Mouse (Mus musculus): ENCODE results near the gene Qpct. TPM values are rescaled to one million over a fixed set of nuclear protein-coding genes. Genes with fewer than 3 reads are reported as not detected.

The Qpct gene
- polyA plus RNA-seq, 1 experiment from 2014 or later, result 9.8 TPM

DNA sequence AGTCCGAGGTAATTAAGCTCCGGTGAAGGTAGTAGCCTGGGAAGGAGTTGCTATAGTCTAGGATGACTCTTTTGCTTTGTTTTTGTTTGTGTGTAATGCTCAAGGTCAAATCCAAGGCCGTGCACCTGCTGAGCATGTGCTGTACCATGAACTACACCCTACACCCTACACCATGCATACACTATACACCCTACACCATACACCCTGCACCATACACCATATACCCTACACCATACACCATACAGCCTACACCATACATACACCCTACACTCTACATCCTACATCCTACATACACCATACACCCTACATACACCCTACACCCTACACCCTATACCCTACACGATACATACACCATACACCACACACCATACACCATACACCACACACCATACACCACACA lies 18.9 kb upstream of the Qpct start:
- no peak overlapping the region for H3K4me3 ChIP-seq
- H3K4me1 ChIP-seq, result no peaks in the 10 kb centered on the region
- no peaks in the 10 kb centered on the region for H3K36me3 ChIP-seq
- H3K9ac ChIP-seq (replicated peaks), result no peak overlapping the region
- no peak for ATAC-seq (ENCODE audit: low FRiP score, low read depth)
- 86% methylated on average over 4 of the region's 4 CpGs for WGBS
- no peaks in the 10 kb centered on the region for H3K9me3 ChIP-seq
- H3K27ac ChIP-seq (replicated peaks), result no peak overlapping the region
- H3K27me3 ChIP-seq, result no peaks in the 10 kb centered on the region
- H3K4me2 ChIP-seq (replicated peaks), result no peak overlapping the region

DNA sequence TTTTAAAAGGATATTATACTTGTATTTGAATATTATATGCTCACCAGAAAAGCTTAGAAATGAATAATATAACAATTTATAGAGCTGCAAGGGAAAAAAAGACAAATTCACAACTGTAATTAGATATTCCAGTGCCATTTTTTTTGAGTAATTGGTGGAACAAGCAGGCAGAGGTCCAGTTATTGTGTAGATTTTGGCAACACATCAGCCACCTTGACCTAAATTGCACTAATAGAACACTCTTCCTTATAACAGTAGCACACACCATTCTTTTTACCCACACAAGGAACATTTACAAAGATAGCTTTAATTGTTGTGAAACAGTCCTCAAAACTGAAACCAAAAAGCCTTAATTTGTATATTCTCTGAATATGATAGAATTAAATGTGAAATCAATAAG lies 12.0 kb upstream of the Qpct start:
- Histone ChIP-seq H3K27ac (replicated peaks) (no peak overlapping the region), H3K9ac (replicated peaks) (no peak overlapping the region), H3K9me3 (no peaks in the 10 kb centered on the region), H3K4me1 (no peaks in the 10 kb centered on the region), H3K27me3 (no peaks in the 10 kb centered on the region), H3K4me2 (replicated peaks) (no peak overlapping the region), H3K4me3 (no peak overlapping the region), H3K36me3 (no peaks in the 10 kb centered on the region)
- ATAC-seq (ENCODE audit: low FRiP score, low read depth), result no peak

DNA sequence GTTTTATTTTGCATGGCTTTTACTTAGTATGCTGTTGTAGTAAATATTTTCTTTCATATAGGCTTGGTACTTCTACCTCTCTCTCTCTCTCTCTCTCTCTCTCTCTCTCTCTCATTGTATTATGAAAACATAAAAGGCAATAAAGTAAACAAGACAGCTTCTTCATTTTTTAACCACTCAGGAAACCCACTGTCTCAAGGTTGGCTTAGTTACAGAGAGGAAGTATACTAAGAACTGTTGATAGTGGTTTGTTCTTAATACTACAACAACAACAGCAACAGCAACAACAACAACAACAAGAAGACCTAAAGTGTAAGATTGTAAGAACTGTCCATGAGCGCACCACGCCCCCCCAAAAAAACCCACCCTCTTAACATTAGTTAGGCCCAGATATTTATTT lies 8.0 kb upstream of the Qpct start:
- H3K4me1 ChIP-seq, result no peaks in the 10 kb centered on the region
- ATAC-seq (ENCODE audit: low FRiP score, low read depth), result no peak
- no peak overlapping the region for H3K9ac ChIP-seq (replicated peaks)
- H3K9me3 ChIP-seq, result no peaks in the 10 kb centered on the region
- H3K4me2 ChIP-seq (replicated peaks), result no peak overlapping the region
- H3K27ac ChIP-seq (replicated peaks), result no peak overlapping the region
- no peaks in the 10 kb centered on the region for H3K36me3 ChIP-seq
- no peaks in the 10 kb centered on the region for H3K27me3 ChIP-seq
- 98% methylated on average over 2 of the region's 2 CpGs for WGBS
- no peak overlapping the region for H3K4me3 ChIP-seq

DNA sequence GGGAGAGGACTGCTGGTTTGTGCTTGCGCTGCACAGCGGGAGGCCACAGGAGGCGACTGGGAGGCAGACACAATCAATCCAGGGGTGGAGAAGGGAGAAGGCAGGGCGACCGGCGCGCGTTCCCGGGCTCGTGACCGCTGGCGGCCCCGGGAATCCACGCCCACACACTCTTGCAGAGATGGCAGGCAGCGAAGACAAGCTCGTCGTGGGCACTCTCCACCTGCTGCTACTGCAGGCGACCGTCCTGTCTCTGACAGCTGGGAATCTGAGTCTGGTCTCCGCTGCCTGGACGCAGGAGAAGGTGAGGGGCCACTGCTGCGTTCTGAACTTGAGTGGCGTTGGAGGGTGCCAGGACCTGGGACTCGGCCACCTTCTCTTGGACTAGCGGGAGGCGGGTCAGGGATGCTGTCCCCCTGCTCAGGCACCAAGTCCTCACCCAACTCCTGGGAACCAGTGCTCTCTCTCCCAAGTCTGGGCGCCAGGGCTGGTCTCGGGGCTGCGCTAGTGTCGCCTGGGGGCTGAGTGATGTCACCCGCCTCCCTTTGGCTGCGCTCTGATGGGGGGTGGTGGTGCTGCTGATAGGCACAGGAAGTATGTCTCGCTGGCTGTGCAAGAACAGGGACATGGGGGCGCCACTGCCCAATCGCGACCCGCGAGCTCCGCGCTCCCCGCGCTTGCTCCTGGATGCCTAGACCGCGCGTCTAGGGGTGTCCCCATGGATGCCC lies 544 bp downstream of the Qpct start:
- peak; percentile 94 for ATAC-seq (ENCODE audit: low FRiP score, low read depth)
- H3K9me3 ChIP-seq, result no peaks in the 10 kb centered on the region
- peak overlapping the region; percentile 63 for H3K4me3 ChIP-seq
- peak overlapping the region; percentile 63 for H3K9ac ChIP-seq (replicated peaks)
- H3K27me3 ChIP-seq, result peaks cover 10% of the 10 kb centered on the region
- H3K27ac ChIP-seq (replicated peaks), result peak overlapping the region; percentile 43; the same call in 1 of the 2 replicates
- peak overlapping the region; percentile 98 for H3K4me2 ChIP-seq (replicated peaks)
- under 1% methylated on average over 45 of the region's 45 CpGs for WGBS
- H3K4me1 ChIP-seq, result 0 out of 2 replicates have a peak, but pooled peaks cover 2% of the 10 kb centered on the region
- H3K36me3 ChIP-seq, result no peaks in the 10 kb centered on the region

DNA sequence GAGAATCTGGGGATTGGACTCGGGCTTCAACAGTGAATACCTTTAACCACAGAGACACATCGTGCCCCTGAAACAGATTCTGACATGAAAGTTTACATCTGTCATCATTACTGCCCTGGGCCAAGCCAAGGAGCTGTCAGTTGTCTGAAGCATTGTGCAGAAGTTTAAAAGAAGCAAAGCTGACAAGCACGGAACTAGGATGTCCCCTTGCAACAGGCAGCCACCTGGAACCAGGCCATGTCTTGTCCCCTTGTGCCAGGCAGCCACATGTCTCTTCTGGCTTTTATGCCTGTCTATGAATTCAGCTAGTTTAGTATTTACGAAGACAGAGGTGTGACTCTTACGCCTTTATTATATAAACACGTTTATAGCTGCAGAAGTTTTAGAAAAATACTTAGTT lies 6.6 kb downstream of the Qpct start:
- Histone ChIP-seq H3K4me3 (no peak overlapping the region), H3K27me3 (peaks cover 5% of the 10 kb centered on the region; the same call in 1 of the 2 replicates), H3K9ac (replicated peaks) (no peak overlapping the region), H3K4me2 (replicated peaks) (no peak overlapping the region), H3K4me1 (no peaks in the 10 kb centered on the region), H3K9me3 (no peaks in the 10 kb centered on the region), H3K27ac (replicated peaks) (no peak overlapping the region), H3K36me3 (no peaks in the 10 kb centered on the region)
- ATAC-seq (ENCODE audit: low FRiP score, low read depth), result no peak
- WGBS, result 81% methylated on average over 6 of the region's 6 CpGs

DNA sequence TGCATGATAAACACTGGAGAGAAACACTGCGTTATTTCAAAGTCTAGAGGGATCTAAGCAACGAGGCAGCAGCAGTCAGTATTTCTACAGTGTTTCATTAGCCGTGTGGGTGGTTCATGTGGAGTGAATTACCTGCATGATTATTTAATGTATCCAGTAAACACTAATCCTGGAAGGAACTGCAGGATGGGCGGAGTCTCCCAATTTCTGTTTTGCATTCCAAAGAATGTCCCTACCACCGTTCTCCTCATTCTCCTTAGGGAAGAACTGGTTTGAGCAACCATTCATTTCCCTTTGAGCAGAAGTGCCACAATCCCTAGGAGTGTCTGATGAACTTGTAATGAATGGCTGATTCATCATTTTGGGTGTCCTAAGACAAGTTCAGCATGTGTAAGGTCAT lies 8.5 kb downstream of the Qpct start:
- H3K4me1 ChIP-seq, result no peaks in the 10 kb centered on the region
- H3K4me3 ChIP-seq, result no peak overlapping the region
- no peak for ATAC-seq (ENCODE audit: low FRiP score, low read depth)
- H3K36me3 ChIP-seq, result no peaks in the 10 kb centered on the region
- H3K9me3 ChIP-seq, result no peaks in the 10 kb centered on the region
- no peak overlapping the region for H3K4me2 ChIP-seq (replicated peaks)
- WGBS, result 78% methylated on average over 5 of the region's 5 CpGs
- no peak overlapping the region for H3K27ac ChIP-seq (replicated peaks)
- H3K9ac ChIP-seq (replicated peaks), result no peak overlapping the region
- H3K27me3 ChIP-seq, result no peaks in the 10 kb centered on the region

DNA sequence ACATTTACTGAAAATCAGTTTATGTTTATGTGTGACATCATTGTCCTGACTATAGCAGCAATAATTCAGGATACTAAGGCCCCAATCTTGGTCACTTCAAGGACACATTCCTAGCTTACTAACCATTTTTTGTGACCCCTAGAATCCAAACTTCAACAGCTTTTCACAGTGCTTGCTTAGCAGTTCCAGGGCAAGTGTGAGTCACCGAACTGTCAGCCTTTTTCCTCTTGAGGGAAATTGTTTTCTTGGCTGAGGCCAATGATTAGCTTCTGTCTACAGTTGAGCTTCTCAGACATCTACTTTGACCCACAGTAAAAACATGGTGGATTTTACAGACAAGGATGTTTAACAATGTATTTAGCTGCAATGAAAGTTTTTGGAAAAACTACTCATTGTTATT lies 12.5 kb downstream of the Qpct start:
- no peaks in the 10 kb centered on the region for H3K36me3 ChIP-seq
- no peaks in the 10 kb centered on the region for H3K4me1 ChIP-seq
- H3K9me3 ChIP-seq, result no peaks in the 10 kb centered on the region
- no peak overlapping the region for H3K9ac ChIP-seq (replicated peaks)
- ATAC-seq (ENCODE audit: low FRiP score, low read depth), result no peak
- 83% methylated on average over 1 of the region's 1 CpGs for WGBS
- no peak overlapping the region for H3K4me3 ChIP-seq
- H3K27me3 ChIP-seq, result no peaks in the 10 kb centered on the region
- H3K27ac ChIP-seq (replicated peaks), result no peak overlapping the region
- H3K4me2 ChIP-seq (replicated peaks), result no peak overlapping the region

DNA sequence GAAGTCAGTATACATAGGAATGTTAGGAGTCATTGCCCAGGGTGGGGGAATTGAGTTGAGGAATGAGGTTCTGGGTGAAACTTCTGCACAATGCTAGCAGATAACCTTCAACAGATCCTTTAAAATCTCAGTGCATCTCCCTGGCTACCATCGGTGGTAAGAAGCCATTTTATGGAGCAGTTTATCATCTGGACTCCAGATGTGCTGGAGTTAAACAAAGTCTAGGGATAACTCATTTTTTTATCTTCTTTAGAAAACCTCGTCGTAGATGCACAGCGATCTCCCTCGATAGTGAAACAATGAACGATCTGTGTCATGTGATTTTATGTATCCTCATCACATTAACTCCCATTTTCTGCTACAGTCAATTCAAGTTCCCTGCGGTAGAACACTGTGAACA lies 16.9 kb downstream of the Qpct start:
- Histone ChIP-seq H3K27me3 (no peaks in the 10 kb centered on the region), H3K27ac (replicated peaks) (no peak overlapping the region), H3K36me3 (no peaks in the 10 kb centered on the region), H3K4me3 (no peak overlapping the region), H3K4me1 (no peaks in the 10 kb centered on the region), H3K4me2 (replicated peaks) (no peak overlapping the region), H3K9ac (replicated peaks) (no peak overlapping the region), H3K9me3 (no peaks in the 10 kb centered on the region)
- 80% methylated on average over 7 of the region's 7 CpGs for WGBS
- no peak for ATAC-seq (ENCODE audit: low FRiP score, low read depth)

DNA sequence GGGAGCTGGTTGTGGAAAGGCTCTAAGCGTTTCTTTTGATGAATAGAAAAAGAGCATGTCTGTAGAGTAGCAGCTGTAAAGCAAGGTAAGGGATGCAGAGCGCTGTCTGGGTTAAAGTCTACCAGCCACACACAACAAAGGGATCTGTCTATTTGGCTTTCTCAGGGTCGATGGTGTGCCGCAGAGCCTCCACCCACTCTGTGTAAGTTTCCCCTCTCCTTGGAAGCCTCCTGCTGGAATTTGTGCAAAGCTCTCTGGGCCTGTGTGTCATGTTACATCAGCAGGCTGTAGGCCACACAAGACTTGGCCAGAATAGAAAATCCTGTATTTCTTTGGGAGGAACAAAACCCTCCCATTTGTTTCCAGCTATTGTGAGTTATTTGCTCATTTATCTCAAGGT lies 17.3 kb downstream of the Qpct start:
- H3K36me3 ChIP-seq, result no peaks in the 10 kb centered on the region
- no peaks in the 10 kb centered on the region for H3K27me3 ChIP-seq
- no peak overlapping the region for H3K4me3 ChIP-seq
- H3K4me1 ChIP-seq, result no peaks in the 10 kb centered on the region
- no peaks in the 10 kb centered on the region for H3K9me3 ChIP-seq
- peak; percentile 34; the same call in 1 of the 2 replicates for ATAC-seq (ENCODE audit: low FRiP score, low read depth)
- H3K9ac ChIP-seq (replicated peaks), result no peak overlapping the region
- WGBS, result 59% methylated on average over 4 of the region's 4 CpGs
- no peak overlapping the region for H3K4me2 ChIP-seq (replicated peaks)
- no peak overlapping the region for H3K27ac ChIP-seq (replicated peaks)

DNA sequence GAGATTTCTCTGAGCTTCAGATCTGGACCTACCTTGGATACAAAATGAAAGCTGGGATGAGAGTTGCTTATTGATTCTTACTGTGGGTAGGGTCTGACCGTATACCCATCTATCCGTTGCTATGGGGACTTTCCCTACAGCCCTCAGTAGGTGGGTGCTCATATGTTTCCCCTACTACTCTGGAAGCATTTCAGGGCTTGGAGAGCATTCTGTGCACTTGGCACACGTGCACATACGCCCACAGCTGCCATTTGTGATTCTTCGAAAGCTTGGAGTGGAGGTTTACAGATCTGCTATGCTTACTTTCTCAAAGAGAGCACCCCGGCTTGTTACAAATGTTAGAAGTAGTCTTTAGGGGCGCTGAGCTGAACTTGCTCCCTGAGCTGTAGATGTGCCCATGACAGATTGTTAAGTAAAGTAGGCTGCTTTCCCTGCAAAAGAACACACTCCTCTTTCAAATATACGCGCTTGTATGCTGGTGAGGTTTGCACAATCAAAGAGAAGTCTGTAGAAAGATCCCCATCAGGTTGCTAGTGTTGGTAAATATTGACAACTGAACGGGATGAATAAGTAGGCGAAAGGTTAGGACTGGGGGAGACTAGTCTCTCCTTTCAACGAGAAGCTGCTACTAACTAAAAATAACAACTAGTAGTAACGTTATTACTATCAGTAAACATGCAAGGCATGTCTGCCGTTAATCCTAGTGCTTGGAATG lies 18.2 kb downstream of the Qpct start:
- H3K27me3 ChIP-seq, result no peaks in the 10 kb centered on the region
- no peak overlapping the region for H3K27ac ChIP-seq (replicated peaks)
- H3K4me3 ChIP-seq, result no peak overlapping the region
- H3K4me1 ChIP-seq, result no peaks in the 10 kb centered on the region
- no peak overlapping the region for H3K9ac ChIP-seq (replicated peaks)
- no peaks in the 10 kb centered on the region for H3K36me3 ChIP-seq
- ATAC-seq (ENCODE audit: low FRiP score, low read depth), result no peak
- no peaks in the 10 kb centered on the region for H3K9me3 ChIP-seq
- WGBS, result 90% methylated on average over 14 of the region's 14 CpGs
- no peak overlapping the region for H3K4me2 ChIP-seq (replicated peaks)

DNA sequence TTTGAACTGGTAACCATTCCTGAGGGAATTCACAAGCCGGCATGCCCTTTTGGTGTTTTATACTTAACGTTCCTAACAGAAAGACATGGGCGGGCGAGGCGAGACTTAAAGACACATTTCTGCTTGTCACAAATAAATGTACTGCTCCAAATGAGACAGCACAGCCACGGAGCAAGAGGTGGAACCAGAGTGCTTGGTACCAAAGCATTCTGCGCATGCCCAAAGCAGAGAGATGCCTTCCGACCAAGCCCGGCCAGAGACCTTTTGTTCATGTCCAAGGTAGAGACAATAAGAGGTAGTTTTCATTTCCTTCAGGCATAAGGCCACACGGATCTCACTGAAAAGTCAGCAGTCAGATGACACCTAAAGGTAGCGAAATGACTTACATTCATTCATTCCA lies 20.2 kb downstream of the Qpct start:
- Histone ChIP-seq H3K9me3 (no peaks in the 10 kb centered on the region), H3K36me3 (no peaks in the 10 kb centered on the region), H3K4me3 (no peak overlapping the region), H3K27me3 (no peaks in the 10 kb centered on the region), H3K4me1 (no peaks in the 10 kb centered on the region), H3K9ac (replicated peaks) (no peak overlapping the region), H3K27ac (replicated peaks) (no peak overlapping the region), H3K4me2 (replicated peaks) (no peak overlapping the region)
- ATAC-seq (ENCODE audit: low FRiP score, low read depth), result no peak
- WGBS, result 77% methylated on average over 11 of the region's 11 CpGs

DNA sequence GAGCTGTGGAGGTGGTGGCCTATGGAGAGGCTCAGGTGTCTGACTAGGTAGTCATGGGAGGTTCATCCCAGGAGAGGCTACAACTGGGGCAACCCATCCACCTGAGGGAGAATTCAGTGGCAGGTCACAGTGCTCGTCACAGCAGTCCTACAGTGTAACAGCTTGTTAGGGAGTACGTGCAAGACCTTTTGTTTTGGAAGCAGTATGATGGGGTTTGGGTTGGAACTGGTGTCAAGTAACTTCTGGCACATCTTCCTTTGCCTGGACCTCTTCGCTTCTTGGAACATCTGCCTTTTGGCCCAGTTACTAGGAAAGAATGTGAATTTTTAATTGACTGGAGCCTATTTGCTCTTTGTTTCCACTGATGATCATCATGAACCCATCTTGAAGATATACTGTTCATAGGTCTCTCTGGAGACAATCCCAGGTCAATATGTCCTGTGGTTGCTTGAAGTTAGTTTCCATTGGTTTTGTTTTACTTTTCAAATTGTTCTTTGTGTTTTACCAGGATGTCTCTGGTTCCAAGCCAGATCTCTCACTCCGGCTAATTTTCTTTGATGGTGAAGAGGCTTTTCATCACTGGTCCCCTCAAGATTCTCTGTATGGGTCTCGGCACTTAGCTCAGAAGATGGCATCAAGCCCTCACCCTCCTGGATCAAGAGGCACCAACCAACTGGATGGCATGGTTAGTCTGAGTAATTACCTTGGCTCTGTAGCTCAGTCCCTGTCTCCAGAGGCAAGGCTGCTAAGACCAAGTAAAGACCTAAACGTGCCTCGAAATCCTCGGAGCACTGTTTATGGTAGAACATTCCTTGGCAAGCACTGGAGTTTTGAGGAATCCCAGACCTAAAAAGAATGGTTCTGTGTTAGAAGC lies 25.5 kb downstream of the Qpct start:
- Histone ChIP-seq H3K27me3 (no peaks in the 10 kb centered on the region), H3K9me3 (no peaks in the 10 kb centered on the region), H3K4me3 (no peak overlapping the region), H3K27ac (replicated peaks) (no peak overlapping the region), H3K9ac (replicated peaks) (no peak overlapping the region), H3K36me3 (no peaks in the 10 kb centered on the region), H3K4me1 (no peaks in the 10 kb centered on the region), H3K4me2 (replicated peaks) (no peak overlapping the region)
- 90% methylated on average over 8 of the region's 8 CpGs for WGBS
- no peak for ATAC-seq (ENCODE audit: low FRiP score, low read depth)

All from midbrain, embryonic 12.5 days (tissue).